Mouse (Mus musculus) forelimb bud, embryonic 11.5 days (tissue): Measurements from ENCODE around the gene Mettl11b.

Experiments
- DNase-seq: peaks from one replicate; pipeline ENCODE4 v3.0.0-alpha.2; 2012; ENCODE audit warnings: low read depth, low spot score

Gene Mettl11b

DNA sequence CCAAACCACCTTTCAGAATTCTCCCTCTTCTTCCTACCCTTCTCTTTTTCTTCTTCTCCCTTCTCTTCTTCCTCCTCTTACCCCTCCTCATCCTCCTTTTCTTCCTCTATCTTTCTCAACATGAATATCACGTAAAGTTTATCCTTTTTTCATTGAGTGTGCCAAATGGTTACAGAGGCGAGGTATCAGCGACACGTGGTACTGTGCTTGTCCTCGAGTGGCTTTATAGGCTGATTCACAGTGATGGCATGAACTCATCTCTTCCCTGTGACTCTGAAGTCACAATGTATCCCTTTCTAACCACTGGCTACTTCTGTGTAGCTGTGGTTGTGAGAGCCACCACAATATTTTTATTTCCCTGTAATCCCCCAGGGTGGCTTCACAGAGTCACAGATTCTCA is 68.6 kb downstream of the Mettl11b start:
- DNase-seq = no peak
